Mouse (Mus musculus): ENCODE measurements around the gene Grin2d. TPM values are rescaled to one million over a fixed set of nuclear protein-coding genes. Genes with fewer than 3 reads are reported as not detected.

The Grin2d gene
- polyA plus RNA-seq, 1 experiment: 0.43 TPM

GRCm38 (mm10) chr7:45819843-45820242, 58.3 kb downstream of the Grin2d start:
- Histone ChIP-seq H3K27ac (ENCODE audit: insufficient read depth, low read length) (no peak overlapping the region), H3K4me1 (ENCODE audit: control insufficient read depth, insufficient read depth, low read length) (no peaks in the 10 kb centered on the region), H3K27me3 (ENCODE audit: control insufficient read depth, insufficient read depth, low read length, poor library complexity, severe bottlenecking) (no peaks in the 10 kb centered on the region), H3K9me3 (replicated peaks; ENCODE audit: control insufficient read depth, insufficient read depth, low read length, poor library complexity, severe bottlenecking) (no peaks in the 10 kb centered on the region), H3K36me3 (ENCODE audit: control insufficient read depth, insufficient read depth, low read length, poor library complexity, severe bottlenecking) (peaks cover 7% of the 10 kb centered on the region), H3K9ac (ENCODE audit: low read depth, poor library complexity, severe bottlenecking) (peak overlapping the region; percentile 54), H3K4me3 (ENCODE audit: low read depth, low read length) (peak overlapping the region; percentile 54)
- TF ChIP-seq EP300 (IDR thresholded peaks at IDR 0.05; ENCODE audit: insufficient read depth, low read depth, low read length): no peak
- no peak for TF ChIP-seq POLR2A (IDR thresholded peaks at IDR 0.05; ENCODE audit: insufficient read depth, low read length)
- no peak for TF ChIP-seq CTCF (IDR thresholded peaks at IDR 0.05; ENCODE audit: low read depth, low read length)

- no peak overlapping the region for H3K4me3 ChIP-seq (ENCODE audit: low read depth, low read length)
- H3K27me3 ChIP-seq (ENCODE audit: control insufficient read depth, insufficient read depth, low read length, poor library complexity, severe bottlenecking): no peaks in the 10 kb centered on the region
- peaks cover 12% of the 10 kb centered on the region for H3K36me3 ChIP-seq (ENCODE audit: control insufficient read depth, insufficient read depth, low read length, poor library complexity, severe bottlenecking)
- TF ChIP-seq CTCF (IDR thresholded peaks at IDR 0.05; ENCODE audit: low read depth, low read length) (no peak), POLR2A (IDR thresholded peaks at IDR 0.05; ENCODE audit: insufficient read depth, low read length) (no peak), EP300 (IDR thresholded peaks at IDR 0.05; ENCODE audit: insufficient read depth, low read depth, low read length) (no peak)
- H3K4me1 ChIP-seq (ENCODE audit: control insufficient read depth, insufficient read depth, low read length): no peaks in the 10 kb centered on the region
- H3K9me3 ChIP-seq (replicated peaks; ENCODE audit: control insufficient read depth, insufficient read depth, low read length, poor library complexity, severe bottlenecking): no peaks in the 10 kb centered on the region
- no peak overlapping the region for H3K27ac ChIP-seq (ENCODE audit: insufficient read depth, low read length)
- H3K9ac ChIP-seq (ENCODE audit: low read depth, poor library complexity, severe bottlenecking): no peak overlapping the region
Measured at GRCm38 (mm10) chr7:45815984-45816351, 62.2 kb downstream of the Grin2d start.

GRCm38 (mm10) chr7:45815323-45815983, 62.7 kb downstream of the Grin2d start:
- no peak overlapping the region for H3K9ac ChIP-seq (ENCODE audit: low read depth, poor library complexity, severe bottlenecking)
- TF ChIP-seq POLR2A (IDR thresholded peaks at IDR 0.05; ENCODE audit: insufficient read depth, low read length): no peak
- no peak for TF ChIP-seq CTCF (IDR thresholded peaks at IDR 0.05; ENCODE audit: low read depth, low read length)
- no peak for TF ChIP-seq EP300 (IDR thresholded peaks at IDR 0.05; ENCODE audit: insufficient read depth, low read depth, low read length)
- no peak overlapping the region for H3K27ac ChIP-seq (ENCODE audit: insufficient read depth, low read length)

GRCm38 (mm10) chr7:45814841-45815240, 63.3 kb downstream of the Grin2d start:
- H3K27me3 ChIP-seq (ENCODE audit: control insufficient read depth, insufficient read depth, low read length, poor library complexity, severe bottlenecking): no peaks in the 10 kb centered on the region
- H3K4me3 ChIP-seq (ENCODE audit: low read depth, low read length): no peak overlapping the region
- no peaks in the 10 kb centered on the region for H3K4me1 ChIP-seq (ENCODE audit: control insufficient read depth, insufficient read depth, low read length)
- peaks cover 23% of the 10 kb centered on the region for H3K36me3 ChIP-seq (ENCODE audit: control insufficient read depth, insufficient read depth, low read length, poor library complexity, severe bottlenecking)
- H3K9ac ChIP-seq (ENCODE audit: low read depth, poor library complexity, severe bottlenecking): no peak overlapping the region
- H3K27ac ChIP-seq (ENCODE audit: insufficient read depth, low read length): no peak overlapping the region
- TF ChIP-seq EP300 (IDR thresholded peaks at IDR 0.05; ENCODE audit: insufficient read depth, low read depth, low read length) (no peak), POLR2A (IDR thresholded peaks at IDR 0.05; ENCODE audit: insufficient read depth, low read length) (no peak), CTCF (IDR thresholded peaks at IDR 0.05; ENCODE audit: low read depth, low read length) (no peak)
- no peaks in the 10 kb centered on the region for H3K9me3 ChIP-seq (replicated peaks; ENCODE audit: control insufficient read depth, insufficient read depth, low read length, poor library complexity, severe bottlenecking)

More at GRCm38 (mm10) chr7:45815323-45815983, 62.7 kb downstream of the Grin2d start:
- H3K36me3 ChIP-seq (ENCODE audit: control insufficient read depth, insufficient read depth, low read length, poor library complexity, severe bottlenecking): peaks cover 17% of the 10 kb centered on the region
- no peaks in the 10 kb centered on the region for H3K27me3 ChIP-seq (ENCODE audit: control insufficient read depth, insufficient read depth, low read length, poor library complexity, severe bottlenecking)
- H3K4me3 ChIP-seq (ENCODE audit: low read depth, low read length): no peak overlapping the region
- no peaks in the 10 kb centered on the region for H3K4me1 ChIP-seq (ENCODE audit: control insufficient read depth, insufficient read depth, low read length)
- no peaks in the 10 kb centered on the region for H3K9me3 ChIP-seq (replicated peaks; ENCODE audit: control insufficient read depth, insufficient read depth, low read length, poor library complexity, severe bottlenecking)

GRCm38 (mm10) chr7:45813787-45814779, 64.1 kb downstream of the Grin2d start, which contains the start of gene Cyth2:
Cyth2 (minus strand) TSS chr7:45814581.
- Histone ChIP-seq H3K9me3 (replicated peaks; ENCODE audit: control insufficient read depth, insufficient read depth, low read length, poor library complexity, severe bottlenecking) (no peaks in the 10 kb centered on the region), H3K4me3 (ENCODE audit: low read depth, low read length) (peak within 1 kb of the TSS; percentile 97), H3K27ac (ENCODE audit: insufficient read depth, low read length) (peak within 1 kb of the TSS; percentile 48), H3K4me1 (ENCODE audit: control insufficient read depth, insufficient read depth, low read length) (no peaks in the 10 kb centered on the region), H3K9ac (ENCODE audit: low read depth, poor library complexity, severe bottlenecking) (peak within 1 kb of the TSS; percentile 93), H3K27me3 (ENCODE audit: control insufficient read depth, insufficient read depth, low read length, poor library complexity, severe bottlenecking) (no peaks in the 10 kb centered on the region), H3K36me3 (ENCODE audit: control insufficient read depth, insufficient read depth, low read length, poor library complexity, severe bottlenecking) (peaks cover 29% of the 10 kb centered on the region)
- TF ChIP-seq CTCF (IDR thresholded peaks at IDR 0.05; ENCODE audit: low read depth, low read length) (no peak), POLR2A (IDR thresholded peaks at IDR 0.05; ENCODE audit: insufficient read depth, low read length) (peak; percentile 12), EP300 (IDR thresholded peaks at IDR 0.05; ENCODE audit: insufficient read depth, low read depth, low read length) (no peak)
